Mouse (Mus musculus) liver, embryonic 12.5 days (tissue): ENCODE results near the gene Tnfsf11. TPM values are rescaled to one million over a fixed set of nuclear protein-coding genes. Genes with fewer than 3 reads are reported as not detected.

ENCODE experiments used
- ATAC-seq: fragments of 200-750 bp; cut with Nextera tagmentation; 2 replicates; pipeline ENCODE4 v1.8.0; 2017; ENCODE audit warnings: moderate number of reproducible peaks, mild to moderate bottlenecking, moderate library complexity
- H3K27ac ChIP-seq: fragments of 300-500 bp; sonication (generic); 2 replicates; pipeline ENCODE4 v1.5.1; 2016; ENCODE audit warnings: mild to moderate bottlenecking
- H3K27me3 ChIP-seq: fragments of 300-500 bp; sonication (generic); replicated peaks from 2 replicates; pipeline ENCODE4 v1.6.1; 2016; ENCODE audit warnings: mild to moderate bottlenecking, moderate library complexity
- H3K36me3 ChIP-seq: fragments of 300-500 bp; sonication (generic); 2 replicates; pipeline ENCODE4 v1.6.1; 2016; ENCODE audit warnings: mild to moderate bottlenecking, moderate library complexity
- H3K4me1 ChIP-seq: fragments of 300-500 bp; sonication (generic); 2 replicates; pipeline ENCODE4 v1.6.1; 2016
- H3K4me2 ChIP-seq: fragments of 300-500 bp; sonication (generic); 2 replicates; pipeline ENCODE4 v1.6.1; 2016; ENCODE audit warnings: mild to moderate bottlenecking, moderate library complexity
- H3K4me3 ChIP-seq: fragments of 300-500 bp; sonication (generic); 2 replicates; pipeline ENCODE4 v1.5.1; 2016; ENCODE audit warnings: mild to moderate bottlenecking, moderate library complexity
- H3K9ac ChIP-seq: fragments of 300-500 bp; sonication (generic); 2 replicates; pipeline ENCODE4 v1.6.1; 2016; ENCODE audit warnings: mild to moderate bottlenecking, moderate library complexity
- H3K9me3 ChIP-seq: fragments of 300-500 bp; sonication (generic); replicated peaks from 2 replicates; pipeline ENCODE4 v1.6.1; 2016; ENCODE audit warnings: mild to moderate bottlenecking, moderate library complexity
- WGBS: fragments of 180-500 bp; shearing (Covaris S2); methylation state at CpG from one replicate; pipeline ENCODE4 v1.1.7; 2016; ENCODE audit not compliant: insufficient replicate concordance; 5-methylcytosine and 5-hydroxymethylcytosine counted together
- polyA plus RNA-seq: library from polyadenylated mRNA; unstranded; fragments of >200 nt; fragmentation: Nextera tagmentation; extraction: Ambion mirVana; gene quantifications from 2 replicates; pipeline ENCODE4 v1.2.1, GENCODE M21; 2016

The Tnfsf11 gene
- polyA plus RNA-seq, 1 experiment from 2014 or later, result 0.24 TPM

- 47% methylated on average over 8 of the region's 8 CpGs for WGBS
- no peaks in the 10 kb centered on the region for H3K9me3 ChIP-seq
- no peak overlapping the region for H3K4me2 ChIP-seq
- ATAC-seq, result no peak
- no peaks in the 10 kb centered on the region for H3K27me3 ChIP-seq
- H3K36me3 ChIP-seq, result no peaks in the 10 kb centered on the region
- no peak overlapping the region for H3K9ac ChIP-seq
- no peak overlapping the region for H3K27ac ChIP-seq
- no peaks in the 10 kb centered on the region; the same call in 1 of the 2 replicates for H3K4me1 ChIP-seq
- H3K4me3 ChIP-seq, result no peak overlapping the region
Observed at GRCm38 (mm10) chr14:78329765-78330451, 22.1 kb upstream of the Tnfsf11 start.

- no peaks in the 10 kb centered on the region for H3K27me3 ChIP-seq
- H3K27ac ChIP-seq, result no peak overlapping the region
- 69% methylated on average over 1 of the region's 1 CpGs for WGBS
- no peaks in the 10 kb centered on the region for H3K4me1 ChIP-seq
- no peak overlapping the region for H3K9ac ChIP-seq
- H3K4me2 ChIP-seq, result no peak overlapping the region
- H3K4me3 ChIP-seq, result no peak overlapping the region
- ATAC-seq, result no peak
- H3K9me3 ChIP-seq, result no peaks in the 10 kb centered on the region
- H3K36me3 ChIP-seq, result no peaks in the 10 kb centered on the region
Observed at GRCm38 (mm10) chr14:78323356-78323755, 15.5 kb upstream of the Tnfsf11 start.

DNA sequence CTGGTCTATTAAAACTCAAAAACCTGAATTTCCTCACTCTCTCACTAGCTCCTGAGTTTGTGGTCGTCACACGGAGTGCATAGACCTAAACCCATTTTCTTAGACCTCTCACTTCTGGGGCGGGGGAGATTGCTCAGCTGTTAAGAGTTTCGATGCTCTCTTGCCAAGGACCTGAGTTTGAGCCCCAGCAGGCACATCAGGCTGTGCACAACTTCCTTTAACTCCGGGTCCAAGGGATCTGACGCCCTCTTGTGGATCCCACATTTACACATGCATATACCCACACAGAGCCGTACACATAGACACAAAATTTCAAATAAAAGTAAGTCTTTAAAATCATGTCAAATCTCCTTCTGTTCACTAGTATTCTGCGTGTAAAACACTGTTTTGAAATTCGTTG is 15.1 kb upstream of the Tnfsf11 start:
- Histone ChIP-seq H3K27ac (no peak overlapping the region), H3K4me1 (no peaks in the 10 kb centered on the region), H3K4me2 (no peak overlapping the region), H3K36me3 (no peaks in the 10 kb centered on the region), H3K4me3 (no peak overlapping the region), H3K9me3 (no peaks in the 10 kb centered on the region), H3K27me3 (no peaks in the 10 kb centered on the region), H3K9ac (no peak overlapping the region)
- WGBS, result 54% methylated on average over 9 of the region's 9 CpGs
- ATAC-seq, result no peak

GRCm38 (mm10) chr14:78320248-78320647 is 12.4 kb upstream of the Tnfsf11 start:
- ATAC-seq, result no peak
- Histone ChIP-seq H3K4me3 (no peak overlapping the region), H3K27me3 (no peaks in the 10 kb centered on the region), H3K4me1 (no peaks in the 10 kb centered on the region), H3K9ac (no peak overlapping the region), H3K9me3 (no peaks in the 10 kb centered on the region), H3K4me2 (no peak overlapping the region), H3K27ac (no peak overlapping the region), H3K36me3 (no peaks in the 10 kb centered on the region)
- 62% methylated on average over 6 of the region's 6 CpGs for WGBS

DNA sequence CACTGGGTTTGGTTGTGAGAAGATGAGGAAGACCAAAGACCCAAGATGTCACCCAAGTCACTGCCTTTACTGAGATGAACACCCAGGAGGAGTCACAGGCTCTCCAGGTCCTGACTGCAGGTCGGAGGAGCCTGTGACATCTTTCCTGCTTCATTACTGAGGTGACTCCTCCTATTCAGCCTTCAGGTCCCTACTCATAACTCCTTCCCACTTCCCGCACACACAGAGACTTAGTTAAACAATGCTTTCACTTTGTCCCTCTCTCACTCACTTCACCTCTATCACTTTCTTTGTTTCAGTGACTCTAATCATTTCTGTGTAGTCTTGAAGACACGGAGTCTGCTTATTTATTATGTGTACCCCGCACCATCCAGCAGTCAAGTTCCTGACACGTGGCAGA is 11.7 kb upstream of the Tnfsf11 start:
- no peak overlapping the region for H3K4me2 ChIP-seq
- no peaks in the 10 kb centered on the region for H3K4me1 ChIP-seq
- 63% methylated on average over 5 of the region's 5 CpGs for WGBS
- H3K4me3 ChIP-seq, result no peak overlapping the region
- no peaks in the 10 kb centered on the region for H3K27me3 ChIP-seq
- no peak for ATAC-seq
- H3K27ac ChIP-seq, result no peak overlapping the region
- no peak overlapping the region for H3K9ac ChIP-seq
- no peaks in the 10 kb centered on the region for H3K9me3 ChIP-seq
- H3K36me3 ChIP-seq, result no peaks in the 10 kb centered on the region

- no peak overlapping the region for H3K4me2 ChIP-seq
- no peak overlapping the region for H3K9ac ChIP-seq
- 64% methylated on average over 3 of the region's 3 CpGs for WGBS
- no peak for ATAC-seq
- no peaks in the 10 kb centered on the region for H3K27me3 ChIP-seq
- H3K9me3 ChIP-seq, result no peaks in the 10 kb centered on the region
- H3K4me3 ChIP-seq, result no peak overlapping the region
- no peak overlapping the region for H3K27ac ChIP-seq
- H3K36me3 ChIP-seq, result no peaks in the 10 kb centered on the region
- no peaks in the 10 kb centered on the region for H3K4me1 ChIP-seq
Observed at GRCm38 (mm10) chr14:78319000-78319399, 11.2 kb upstream of the Tnfsf11 start.

- Histone ChIP-seq H3K9ac (no peak overlapping the region), H3K27ac (no peak overlapping the region), H3K4me1 (no peaks in the 10 kb centered on the region), H3K4me2 (no peak overlapping the region), H3K9me3 (no peaks in the 10 kb centered on the region), H3K27me3 (no peaks in the 10 kb centered on the region), H3K4me3 (no peak overlapping the region), H3K36me3 (no peaks in the 10 kb centered on the region)
- no peak for ATAC-seq
- 54% methylated on average over 5 of the region's 5 CpGs for WGBS
Observed at GRCm38 (mm10) chr14:78317623-78318022, 9.8 kb upstream of the Tnfsf11 start.

DNA sequence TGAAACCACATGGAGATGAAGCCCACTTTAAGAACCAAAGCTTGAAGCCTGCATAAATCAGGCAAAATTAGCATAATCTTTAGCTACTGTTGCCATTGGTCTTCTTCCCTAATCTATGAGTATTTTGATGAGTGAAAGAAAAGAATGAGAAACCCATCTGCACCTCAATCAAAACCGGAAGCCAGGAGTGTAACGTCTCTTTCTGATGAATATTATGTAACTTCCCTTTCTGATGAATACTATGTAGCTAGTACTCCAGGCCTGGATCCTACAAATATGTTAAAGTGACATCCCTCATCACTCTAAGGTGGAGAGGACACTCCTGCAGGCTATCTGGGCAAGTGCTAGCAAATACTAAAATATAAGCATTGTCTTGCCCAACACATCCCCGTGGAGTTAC is 6.9 kb downstream of the Tnfsf11 start:
- 62% methylated on average over 3 of the region's 3 CpGs for WGBS
- no peaks in the 10 kb centered on the region for H3K4me1 ChIP-seq
- H3K9ac ChIP-seq, result no peak overlapping the region
- peaks cover 3% of the 10 kb centered on the region; the same call in 1 of the 2 replicates for H3K27me3 ChIP-seq
- no peak overlapping the region for H3K4me2 ChIP-seq
- H3K36me3 ChIP-seq, result no peaks in the 10 kb centered on the region
- no peak overlapping the region for H3K4me3 ChIP-seq
- no peak overlapping the region for H3K27ac ChIP-seq
- H3K9me3 ChIP-seq, result no peaks in the 10 kb centered on the region
- no peak for ATAC-seq

DNA sequence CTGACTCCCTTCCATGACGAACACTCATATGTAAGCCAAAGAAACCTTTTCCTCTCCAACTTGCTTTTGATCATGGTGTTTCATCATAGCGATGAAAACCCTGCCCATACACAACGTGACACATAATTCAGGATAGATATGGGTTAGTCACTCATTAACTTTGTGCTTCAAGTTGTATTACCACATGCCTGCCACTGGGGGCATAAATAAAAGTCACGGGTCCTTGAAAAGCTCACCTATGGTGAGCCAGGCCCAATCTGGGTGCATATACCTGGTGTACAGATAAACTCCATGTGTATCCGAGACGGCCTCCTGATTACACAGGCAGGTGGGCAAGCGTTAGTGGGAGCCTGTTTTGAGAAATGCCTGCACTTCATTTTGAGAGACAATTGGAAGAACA is 15.2 kb downstream of the Tnfsf11 start:
- no peak overlapping the region for H3K9ac ChIP-seq
- no peak overlapping the region for H3K4me3 ChIP-seq
- H3K4me2 ChIP-seq, result no peak overlapping the region
- no peaks in the 10 kb centered on the region for H3K4me1 ChIP-seq
- no peaks in the 10 kb centered on the region for H3K27me3 ChIP-seq
- no peaks in the 10 kb centered on the region; the same call in 1 of the 2 replicates for H3K9me3 ChIP-seq
- no peaks in the 10 kb centered on the region for H3K36me3 ChIP-seq
- no peak overlapping the region for H3K27ac ChIP-seq
- ATAC-seq, result no peak
- 70% methylated on average over 7 of the region's 7 CpGs for WGBS

DNA sequence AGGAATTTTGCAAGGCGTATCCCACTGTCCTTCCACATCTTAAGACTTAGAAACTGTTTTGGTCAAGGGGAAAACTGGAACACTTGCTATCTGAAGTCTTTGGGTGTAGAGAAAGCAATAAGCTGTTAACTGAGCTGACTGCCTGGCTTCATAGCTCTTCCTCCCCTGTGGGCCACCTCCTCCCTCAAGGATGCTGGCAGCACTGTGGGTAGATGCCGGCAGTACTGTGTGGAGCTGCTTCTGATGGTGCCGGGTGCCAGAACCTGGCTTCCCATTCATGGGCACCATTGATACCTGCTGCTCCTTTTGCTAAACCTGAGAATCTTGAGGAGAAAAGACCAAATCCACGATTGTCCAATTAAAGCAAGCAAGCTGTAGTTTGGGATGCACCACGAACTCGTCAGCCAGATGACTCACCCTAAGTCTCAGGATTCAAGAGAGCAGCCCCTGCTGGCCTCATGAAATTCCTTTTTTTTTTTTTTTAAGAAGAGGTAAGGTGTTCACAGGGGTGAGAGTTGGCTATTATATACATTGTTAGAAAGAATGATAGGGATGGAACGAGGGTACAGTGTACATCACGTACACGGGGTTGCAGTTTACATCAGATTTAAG is 17.8 kb downstream of the Tnfsf11 start:
- no peaks in the 10 kb centered on the region; the same call in 1 of the 2 replicates for H3K9me3 ChIP-seq
- H3K27ac ChIP-seq, result no peak overlapping the region
- H3K27me3 ChIP-seq, result no peaks in the 10 kb centered on the region
- H3K4me3 ChIP-seq, result no peak overlapping the region
- H3K9ac ChIP-seq, result no peak overlapping the region
- H3K36me3 ChIP-seq, result no peaks in the 10 kb centered on the region
- whole genome bisulfite sequencing, result 62% methylated on average over 9 of the region's 9 CpGs
- no peak overlapping the region for H3K4me2 ChIP-seq
- H3K4me1 ChIP-seq, result no peaks in the 10 kb centered on the region
- no peak for ATAC-seq

- no peaks in the 10 kb centered on the region for H3K27me3 ChIP-seq
- 45% methylated on average over 5 of the region's 5 CpGs for WGBS
- no peak overlapping the region for H3K4me3 ChIP-seq
- no peak overlapping the region for H3K9ac ChIP-seq
- no peak overlapping the region for H3K27ac ChIP-seq
- ATAC-seq, result no peak
- H3K9me3 ChIP-seq, result no peaks in the 10 kb centered on the region
- no peaks in the 10 kb centered on the region for H3K4me1 ChIP-seq
- H3K4me2 ChIP-seq, result no peak overlapping the region
- no peaks in the 10 kb centered on the region for H3K36me3 ChIP-seq
Observed at GRCm38 (mm10) chr14:78288903-78289302, 18.9 kb downstream of the Tnfsf11 start.

DNA sequence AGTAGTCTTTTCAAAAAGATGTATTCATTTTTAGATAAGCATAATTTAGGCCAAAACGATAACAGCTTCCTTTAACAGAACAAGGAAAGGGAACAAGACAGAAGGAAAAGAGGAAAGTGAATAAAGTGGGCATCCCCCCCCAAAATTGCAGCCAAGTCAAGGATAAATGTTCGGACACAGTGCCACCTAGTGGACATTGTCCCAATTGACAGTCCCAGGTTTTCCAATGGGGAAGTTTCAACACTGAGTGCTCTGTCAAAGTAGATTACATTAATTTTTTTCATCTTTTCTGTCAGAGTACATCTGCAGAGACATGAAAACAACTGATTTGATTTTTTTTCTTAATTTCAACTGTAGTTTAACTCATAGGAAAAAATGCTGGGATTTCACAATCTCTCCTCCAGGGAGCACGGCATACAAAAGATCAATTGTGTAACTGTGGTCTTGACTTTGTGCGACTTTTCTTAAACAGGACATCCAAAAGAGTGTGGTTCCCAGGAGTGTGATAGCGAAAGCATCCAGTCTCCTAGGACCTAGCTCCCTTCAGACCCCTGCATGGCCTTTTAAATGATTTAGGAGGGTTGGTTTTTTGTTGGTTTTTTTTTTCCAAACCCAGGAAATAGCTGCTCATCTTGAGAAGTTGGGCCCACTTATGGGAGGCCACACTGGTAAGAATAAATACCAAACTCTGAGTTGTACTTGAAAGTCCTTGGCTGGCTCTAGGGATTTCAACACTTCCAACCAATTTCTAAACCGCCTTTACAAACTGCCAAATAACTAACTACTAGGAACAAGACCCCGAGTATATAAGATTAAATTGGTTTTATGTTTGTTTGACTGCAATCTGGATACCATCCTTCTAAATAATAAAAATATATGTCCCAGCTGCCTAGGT is 19.7 kb downstream of the Tnfsf11 start:
- H3K4me2 ChIP-seq, result no peak overlapping the region
- no peaks in the 10 kb centered on the region for H3K27me3 ChIP-seq
- no peaks in the 10 kb centered on the region for H3K36me3 ChIP-seq
- 44% methylated on average over 7 of the region's 7 CpGs for WGBS
- no peak overlapping the region for H3K4me3 ChIP-seq
- no peaks in the 10 kb centered on the region for H3K9me3 ChIP-seq
- no peaks in the 10 kb centered on the region for H3K4me1 ChIP-seq
- no peak for ATAC-seq
- H3K27ac ChIP-seq, result no peak overlapping the region
- H3K9ac ChIP-seq, result no peak overlapping the region
